Mouse (Mus musculus) cerebellum, adult 8-10 months (tissue): ENCODE measurements around the gene Gabpb1.

Experiments
- DNase-seq: peaks from one replicate; pipeline ENCODE4 v3.0.0; 2022

The Gabpb1 gene

GRCm38 (mm10) chr2:126591304-126591703 lies 84.8 kb downstream of the Gabpb1 start:
- DNase-seq = no peak

GRCm38 (mm10) chr2:126587468-126587867 lies 88.7 kb downstream of the Gabpb1 start:
- DNase-seq = no peak

DNA sequence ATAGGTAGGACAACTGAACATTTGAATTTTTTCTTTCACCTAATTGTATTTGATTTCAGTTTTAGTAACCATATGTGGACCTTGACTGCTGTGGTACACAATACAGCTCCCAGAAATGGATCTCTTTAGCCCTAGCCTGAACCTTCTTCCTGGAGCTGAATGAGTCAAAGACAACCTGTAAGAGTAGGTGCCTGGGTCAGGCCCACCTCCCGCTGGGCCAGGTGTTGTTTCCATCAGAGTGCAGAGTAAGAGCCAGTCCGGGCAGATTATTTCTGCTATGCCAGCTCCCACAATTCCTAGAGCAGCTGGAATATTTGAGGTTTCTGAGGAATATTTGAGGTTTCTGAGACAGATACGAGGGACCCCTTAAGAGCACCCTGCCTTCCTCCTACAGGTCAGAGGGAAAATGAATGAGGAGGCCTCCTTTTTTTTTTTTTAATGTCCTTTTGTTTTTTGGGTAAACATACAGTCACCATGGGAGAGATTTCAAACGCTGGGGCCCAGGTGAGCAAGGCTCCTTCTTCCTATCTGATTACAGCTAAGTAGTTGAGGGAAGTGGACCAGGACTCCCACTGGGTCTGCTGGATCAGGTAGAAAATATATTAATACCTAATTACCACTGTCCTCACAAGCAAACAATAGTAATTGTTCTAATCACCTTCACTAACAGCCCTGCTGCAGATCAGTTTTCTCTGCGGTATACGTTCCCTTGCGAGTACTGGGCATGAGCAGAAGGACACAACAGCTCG lies 91.3 kb downstream of the Gabpb1 start:
- DNase-seq = no peak

GRCm38 (mm10) chr2:126583960-126584359 lies 92.2 kb downstream of the Gabpb1 start:
- DNase-seq = no peak

DNA sequence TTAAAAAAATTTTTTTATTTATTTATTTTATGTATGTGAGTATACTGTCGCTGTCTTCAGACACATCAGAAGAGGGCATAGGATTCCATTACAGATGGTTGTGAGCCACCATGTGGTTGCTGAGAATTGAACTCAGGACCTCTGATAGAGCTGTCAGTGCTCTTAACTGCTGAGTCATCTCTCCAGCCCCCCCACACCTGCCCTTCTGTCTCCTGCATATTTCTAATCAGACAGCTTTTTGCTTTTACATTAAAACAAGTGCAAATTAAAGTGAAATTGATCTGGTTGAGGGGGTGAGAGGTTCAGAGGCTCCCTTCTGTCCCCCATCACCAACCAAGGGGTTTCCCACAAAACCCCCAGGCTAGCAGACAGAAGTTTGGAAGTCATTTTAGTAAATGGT lies 96.9 kb downstream of the Gabpb1 start:
- DNase-seq = no peak
